Mouse (Mus musculus): ENCODE data around the gene Adh7. TPM values are rescaled to one million over a fixed set of nuclear protein-coding genes. Genes with fewer than 3 reads are reported as not detected.
A peak's percentile ranks its signal among the peaks of the same experiment; 100 is the strongest.

Gene Adh7
- polyA plus RNA-seq, 1 experiment, result 11.9 TPM

GRCm38 (mm10) chr3:138197093-138197492 lies 20.5 kb upstream of the Adh7 start:
- TF ChIP-seq POLR2A (IDR thresholded peaks at IDR 0.05; ENCODE audit: low read depth, low read length) (no peak), CTCF (IDR thresholded peaks at IDR 0.05; ENCODE audit: borderline replicate concordance, insufficient read depth, low read length) (no peak)
- Histone ChIP-seq H3K27ac (ENCODE audit: insufficient read depth, low read length) (no peak overlapping the region), H3K4me1 (ENCODE audit: control insufficient read depth, insufficient read depth, low read length) (no peaks in the 10 kb centered on the region), H3K4me3 (ENCODE audit: insufficient read depth, low read length) (no peak overlapping the region)

GRCm38 (mm10) chr3:138197556-138197955 lies 20.0 kb upstream of the Adh7 start:
- TF ChIP-seq POLR2A (IDR thresholded peaks at IDR 0.05; ENCODE audit: low read depth, low read length) (no peak), CTCF (IDR thresholded peaks at IDR 0.05; ENCODE audit: borderline replicate concordance, insufficient read depth, low read length) (no peak)
- H3K4me1 ChIP-seq (ENCODE audit: control insufficient read depth, insufficient read depth, low read length), result no peaks in the 10 kb centered on the region
- no peak overlapping the region for H3K4me3 ChIP-seq (ENCODE audit: insufficient read depth, low read length)
- H3K27ac ChIP-seq (ENCODE audit: insufficient read depth, low read length), result no peak overlapping the region

GRCm38 (mm10) chr3:138197973-138198721 lies 19.4 kb upstream of the Adh7 start:
- H3K4me3 ChIP-seq (ENCODE audit: insufficient read depth, low read length), result no peak overlapping the region
- no peaks in the 10 kb centered on the region for H3K4me1 ChIP-seq (ENCODE audit: control insufficient read depth, insufficient read depth, low read length)
- no peak for TF ChIP-seq POLR2A (IDR thresholded peaks at IDR 0.05; ENCODE audit: low read depth, low read length)
- TF ChIP-seq CTCF (IDR thresholded peaks at IDR 0.05; ENCODE audit: borderline replicate concordance, insufficient read depth, low read length), result peak; percentile 58; the same call in 1 of the 2 replicates
- no peak overlapping the region for H3K27ac ChIP-seq (ENCODE audit: insufficient read depth, low read length)

GRCm38 (mm10) chr3:138198722-138199068 lies 18.9 kb upstream of the Adh7 start:
- Histone ChIP-seq H3K4me1 (ENCODE audit: control insufficient read depth, insufficient read depth, low read length) (no peaks in the 10 kb centered on the region), H3K27ac (ENCODE audit: insufficient read depth, low read length) (no peak overlapping the region), H3K4me3 (ENCODE audit: insufficient read depth, low read length) (no peak overlapping the region)
- TF ChIP-seq POLR2A (IDR thresholded peaks at IDR 0.05; ENCODE audit: low read depth, low read length) (no peak), CTCF (IDR thresholded peaks at IDR 0.05; ENCODE audit: borderline replicate concordance, insufficient read depth, low read length) (no peak)

GRCm38 (mm10) chr3:138208821-138209220 lies 8.7 kb upstream of the Adh7 start:
- no peaks in the 10 kb centered on the region for H3K4me1 ChIP-seq (ENCODE audit: control insufficient read depth, insufficient read depth, low read length)
- no peak overlapping the region for H3K4me3 ChIP-seq (ENCODE audit: insufficient read depth, low read length)
- no peak for TF ChIP-seq CTCF (IDR thresholded peaks at IDR 0.05; ENCODE audit: borderline replicate concordance, insufficient read depth, low read length)
- TF ChIP-seq POLR2A (IDR thresholded peaks at IDR 0.05; ENCODE audit: low read depth, low read length), result no peak
- no peak overlapping the region for H3K27ac ChIP-seq (ENCODE audit: insufficient read depth, low read length)

- Histone ChIP-seq H3K27ac (ENCODE audit: insufficient read depth, low read length) (no peak overlapping the region), H3K4me1 (ENCODE audit: control insufficient read depth, insufficient read depth, low read length) (no peaks in the 10 kb centered on the region), H3K4me3 (ENCODE audit: insufficient read depth, low read length) (no peak overlapping the region)
- TF ChIP-seq CTCF (IDR thresholded peaks at IDR 0.05; ENCODE audit: borderline replicate concordance, insufficient read depth, low read length) (no peak), POLR2A (IDR thresholded peaks at IDR 0.05; ENCODE audit: low read depth, low read length) (no peak)
Measured at GRCm38 (mm10) chr3:138210432-138211075, 7.0 kb upstream of the Adh7 start.

GRCm38 (mm10) chr3:138212431-138212951 lies 5.1 kb upstream of the Adh7 start:
- TF ChIP-seq CTCF (IDR thresholded peaks at IDR 0.05; ENCODE audit: borderline replicate concordance, insufficient read depth, low read length) (no peak), POLR2A (IDR thresholded peaks at IDR 0.05; ENCODE audit: low read depth, low read length) (no peak)
- Histone ChIP-seq H3K4me1 (ENCODE audit: control insufficient read depth, insufficient read depth, low read length) (no peaks in the 10 kb centered on the region), H3K27ac (ENCODE audit: insufficient read depth, low read length) (no peak overlapping the region), H3K4me3 (ENCODE audit: insufficient read depth, low read length) (no peak overlapping the region)

GRCm38 (mm10) chr3:138215395-138215989 lies 2.1 kb upstream of the Adh7 start:
- Histone ChIP-seq H3K4me3 (ENCODE audit: insufficient read depth, low read length) (no peak overlapping the region), H3K4me1 (ENCODE audit: control insufficient read depth, insufficient read depth, low read length) (0 out of 2 replicates have a peak, but pooled peaks cover 4% of the 10 kb centered on the region), H3K27ac (ENCODE audit: insufficient read depth, low read length) (no peak overlapping the region)
- no peak for TF ChIP-seq POLR2A (IDR thresholded peaks at IDR 0.05; ENCODE audit: low read depth, low read length)
- no peak for TF ChIP-seq CTCF (IDR thresholded peaks at IDR 0.05; ENCODE audit: borderline replicate concordance, insufficient read depth, low read length)

GRCm38 (mm10) chr3:138216091-138216490 lies 1.5 kb upstream of the Adh7 start:
- TF ChIP-seq CTCF (IDR thresholded peaks at IDR 0.05; ENCODE audit: borderline replicate concordance, insufficient read depth, low read length), result no peak
- TF ChIP-seq POLR2A (IDR thresholded peaks at IDR 0.05; ENCODE audit: low read depth, low read length), result no peak
- H3K27ac ChIP-seq (ENCODE audit: insufficient read depth, low read length), result no peak overlapping the region
- H3K4me3 ChIP-seq (ENCODE audit: insufficient read depth, low read length), result no peak overlapping the region
- H3K4me1 ChIP-seq (ENCODE audit: control insufficient read depth, insufficient read depth, low read length), result 0 out of 2 replicates have a peak, but pooled peaks cover 4% of the 10 kb centered on the region

All from embryonic fibroblast, embryonic 13.5 days (primary cell).